Mouse (Mus musculus) hindbrain, embryonic 15.5 days (tissue): ENCODE measurements around the gene Cd28. TPM values are rescaled to one million over a fixed set of nuclear protein-coding genes. Genes with fewer than 3 reads are reported as not detected.

ENCODE experiments used
- ATAC-seq: fragments of 200-750 bp; cut with Nextera tagmentation; 2 replicates; pipeline ENCODE4 v1.8.0; 2017; ENCODE audit warnings: low read depth, moderate number of reproducible peaks, moderate TSS enrichment; ENCODE audit not compliant: low FRiP score
- H3K27ac ChIP-seq: fragments of 300-500 bp; sonication (generic); replicated peaks from 2 replicates; pipeline ENCODE4 v1.5.1; 2015; ENCODE audit warnings: mild to moderate bottlenecking, inconsistent platforms
- H3K27me3 ChIP-seq: fragments of 300-500 bp; sonication (generic); 2 replicates; pipeline ENCODE4 v1.6.1; 2015; ENCODE audit warnings: control low read depth, inconsistent platforms
- H3K36me3 ChIP-seq: fragments of 300-500 bp; sonication (generic); 2 replicates; pipeline ENCODE4 v1.6.1; 2015; ENCODE audit warnings: control low read depth, inconsistent platforms
- H3K4me1 ChIP-seq: fragments of 300-500 bp; sonication (generic); replicated peaks from 2 replicates; pipeline ENCODE4 v1.6.1; 2015; ENCODE audit warnings: control low read depth, inconsistent platforms
- H3K4me2 ChIP-seq: fragments of 300-500 bp; sonication (generic); 2 replicates; pipeline ENCODE4 v1.6.1; 2015; ENCODE audit warnings: moderate library complexity, mild to moderate bottlenecking, inconsistent platforms
- H3K4me3 ChIP-seq: fragments of 300-500 bp; sonication (generic); 2 replicates; pipeline ENCODE4 v1.5.1; 2015; ENCODE audit warnings: mild to moderate bottlenecking, inconsistent platforms
- H3K9ac ChIP-seq: fragments of 300-500 bp; sonication (generic); 2 replicates; pipeline ENCODE4 v1.6.1; 2015; ENCODE audit warnings: inconsistent platforms
- H3K9me3 ChIP-seq: fragments of 300-500 bp; sonication (generic); 2 replicates; pipeline ENCODE4 v1.6.1; 2016; ENCODE audit warnings: control low read depth, inconsistent platforms
- WGBS: fragments of 180-500 bp; shearing (Covaris S2); methylation state at CpG from one replicate; pipeline ENCODE4 v1.1.7; 2015; 5-methylcytosine and 5-hydroxymethylcytosine counted together
- polyA plus RNA-seq: library from polyadenylated mRNA; unstranded; fragments of >200 nt; fragmentation: Nextera tagmentation; extraction: Ambion mirVana; gene quantifications from 2 replicates; pipeline ENCODE4 v1.2.1, GENCODE M21; 2015

Gene Cd28
- 0.18 and 0.21 TPM in 2 replicates for polyA plus RNA-seq

DNA sequence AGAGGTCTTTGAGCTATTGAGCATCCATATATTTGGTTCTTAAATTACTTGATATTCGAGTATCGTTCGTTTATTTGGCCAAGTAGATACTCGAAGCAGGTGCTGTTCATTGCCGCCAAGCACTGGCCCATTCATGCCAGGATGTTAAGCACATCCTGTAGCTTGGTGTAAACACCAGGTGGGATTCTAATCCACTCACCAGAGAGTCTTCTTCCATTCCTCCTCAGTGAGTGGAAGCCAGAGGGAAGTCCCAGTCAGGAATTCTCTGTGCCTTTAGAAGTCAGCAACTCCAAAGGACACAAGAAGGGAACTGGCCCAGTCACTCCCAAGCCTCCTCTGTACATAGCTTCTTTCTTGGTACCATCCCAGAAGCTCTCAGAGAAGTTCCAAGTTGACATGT is at the start of gene Cd28:
Cd28 (plus strand) TSS at position 234 of the 400 bp plus-strand sequence.
- H3K27me3 ChIP-seq = no peaks in the 10 kb centered on the region
- no peaks in the 10 kb centered on the region for H3K36me3 ChIP-seq
- H3K4me1 ChIP-seq = peaks cover 5% of the 10 kb centered on the region
- no peaks in the 10 kb centered on the region; the same call in 1 of the 2 replicates for H3K9me3 ChIP-seq
- H3K9ac ChIP-seq = no peak within 1 kb of the TSS
- no peak within 1 kb of the TSS for H3K4me2 ChIP-seq
- no peak within 1 kb of the TSS for H3K4me3 ChIP-seq
- ATAC-seq = no peak
- H3K27ac ChIP-seq = no peak within 1 kb of the TSS
- 94% methylated on average over 5 of the region's 5 CpGs for WGBS

DNA sequence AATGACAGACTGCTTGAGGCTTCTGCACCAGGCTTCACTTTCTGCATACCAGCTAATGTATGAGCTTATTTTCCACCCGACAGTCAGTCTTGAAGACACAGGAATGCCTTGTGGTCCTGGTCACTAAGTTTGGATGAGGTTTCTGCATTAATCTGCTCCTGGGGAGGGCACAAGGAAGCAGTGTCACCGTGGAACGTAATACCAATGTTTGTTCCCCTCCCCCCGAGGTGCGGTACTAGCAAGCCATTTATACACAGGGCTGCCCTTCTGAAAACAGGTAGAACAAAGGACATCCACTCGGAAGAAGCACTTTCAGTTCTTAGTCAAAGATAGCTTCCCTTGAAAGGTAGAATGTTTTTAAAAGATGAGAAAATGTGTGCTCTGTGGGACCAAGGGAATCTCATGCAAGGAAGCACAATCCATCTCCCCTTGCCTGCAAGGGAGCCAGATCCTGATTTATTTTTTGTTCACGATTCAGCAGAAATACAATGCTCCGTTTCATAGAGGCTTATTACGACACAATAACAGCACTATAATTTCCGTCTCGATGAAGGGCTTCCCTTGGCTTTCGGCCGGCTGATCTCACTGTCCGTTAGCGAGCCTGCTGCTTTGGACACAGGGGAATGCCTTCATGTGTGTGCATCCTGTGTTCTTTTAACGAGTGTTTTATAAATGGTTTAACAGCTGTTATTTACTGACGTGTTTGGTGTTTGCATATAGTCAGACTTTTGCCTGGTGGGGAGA is 48.6 kb upstream of the Cd28 start:
- H3K4me3 ChIP-seq = peak overlapping the region; percentile 7
- H3K27me3 ChIP-seq = no peaks in the 10 kb centered on the region
- ATAC-seq = peak; percentile 61; the same call in 1 of the 2 replicates
- H3K9me3 ChIP-seq = no peaks in the 10 kb centered on the region
- 36% methylated on average over 17 of the region's 17 CpGs for WGBS
- H3K4me2 ChIP-seq = peak overlapping the region; percentile 44
- H3K36me3 ChIP-seq = no peaks in the 10 kb centered on the region
- no peak overlapping the region for H3K9ac ChIP-seq
- H3K27ac ChIP-seq = peak overlapping the region; percentile 65
- peaks cover 9% of the 10 kb centered on the region for H3K4me1 ChIP-seq

DNA sequence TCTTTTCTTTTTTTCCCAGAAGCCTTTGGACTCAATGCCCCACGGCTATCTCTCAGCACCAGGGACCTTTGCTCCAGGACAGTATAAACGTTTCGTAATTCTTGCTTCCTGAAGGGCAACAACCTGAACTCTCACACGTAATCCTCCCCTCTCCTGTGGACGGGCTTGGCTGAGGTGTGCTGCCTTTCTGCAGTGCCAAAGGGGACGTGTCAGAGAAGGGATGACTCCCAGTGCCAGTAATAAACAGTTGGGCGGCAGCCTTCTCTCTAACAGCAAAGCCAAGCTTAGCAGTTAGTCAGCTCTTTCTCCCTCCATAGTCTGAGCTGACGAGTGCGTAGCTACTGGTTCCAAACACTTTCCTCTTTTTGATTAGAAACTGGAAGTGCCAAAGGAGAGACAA is 47.6 kb upstream of the Cd28 start:
- Histone ChIP-seq H3K9me3 (no peaks in the 10 kb centered on the region), H3K4me3 (no peak overlapping the region), H3K4me1 (peaks cover 9% of the 10 kb centered on the region), H3K27me3 (no peaks in the 10 kb centered on the region), H3K4me2 (no peak overlapping the region), H3K27ac (no peak overlapping the region), H3K9ac (no peak overlapping the region), H3K36me3 (no peaks in the 10 kb centered on the region)
- no peak for ATAC-seq
- 81% methylated on average over 9 of the region's 9 CpGs for WGBS

DNA sequence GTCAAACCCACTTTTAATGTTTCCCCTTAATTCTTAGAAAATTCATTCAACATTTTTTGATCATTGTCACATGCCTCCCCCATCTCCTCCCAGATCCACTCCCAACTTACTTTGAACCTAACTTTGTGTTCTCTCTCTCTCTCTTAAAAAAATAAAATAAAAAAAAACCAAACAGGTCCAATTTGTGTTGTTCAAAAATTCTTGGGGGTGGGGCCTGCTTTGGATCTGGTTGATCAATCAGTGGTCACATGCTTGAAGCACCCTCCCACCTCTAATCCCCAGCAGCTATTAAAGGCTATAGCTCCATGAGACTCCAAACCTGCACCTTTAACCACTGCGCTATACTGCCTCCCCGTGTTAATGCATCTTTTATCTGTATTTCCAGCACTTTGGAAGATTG is 46.9 kb upstream of the Cd28 start:
- Histone ChIP-seq H3K4me1 (peaks cover 9% of the 10 kb centered on the region), H3K9me3 (no peaks in the 10 kb centered on the region), H3K4me3 (no peak overlapping the region), H3K27ac (no peak overlapping the region), H3K9ac (no peak overlapping the region), H3K4me2 (no peak overlapping the region), H3K36me3 (no peaks in the 10 kb centered on the region), H3K27me3 (no peaks in the 10 kb centered on the region)
- ATAC-seq = no peak
- WGBS = 96% methylated on average over 2 of the region's 2 CpGs

DNA sequence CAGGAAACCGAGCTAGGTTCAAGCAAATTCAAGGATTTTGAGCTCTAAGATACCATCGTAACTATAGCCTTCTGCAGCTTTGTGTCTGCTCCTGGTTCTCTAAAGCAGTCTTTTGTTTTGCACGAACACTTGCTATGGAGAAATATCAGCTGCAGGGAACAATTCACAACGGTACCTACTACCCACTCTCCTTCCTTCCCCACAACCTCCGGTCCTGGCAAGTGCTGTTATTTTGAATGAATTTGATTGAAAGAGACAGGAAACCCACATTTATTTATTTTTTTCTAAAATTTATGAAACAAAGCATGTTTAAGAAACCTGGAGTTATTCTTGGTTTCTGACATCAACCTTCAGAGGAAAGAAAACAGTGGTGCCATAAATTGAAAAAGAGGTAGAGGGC is 46.4 kb upstream of the Cd28 start:
- H3K27me3 ChIP-seq = no peaks in the 10 kb centered on the region
- H3K9me3 ChIP-seq = no peaks in the 10 kb centered on the region
- H3K4me1 ChIP-seq = peaks cover 9% of the 10 kb centered on the region
- H3K36me3 ChIP-seq = no peaks in the 10 kb centered on the region
- H3K27ac ChIP-seq = no peak overlapping the region
- WGBS = 77% methylated on average over 5 of the region's 5 CpGs
- no peak overlapping the region for H3K9ac ChIP-seq
- H3K4me3 ChIP-seq = no peak overlapping the region
- no peak overlapping the region for H3K4me2 ChIP-seq
- ATAC-seq = no peak

DNA sequence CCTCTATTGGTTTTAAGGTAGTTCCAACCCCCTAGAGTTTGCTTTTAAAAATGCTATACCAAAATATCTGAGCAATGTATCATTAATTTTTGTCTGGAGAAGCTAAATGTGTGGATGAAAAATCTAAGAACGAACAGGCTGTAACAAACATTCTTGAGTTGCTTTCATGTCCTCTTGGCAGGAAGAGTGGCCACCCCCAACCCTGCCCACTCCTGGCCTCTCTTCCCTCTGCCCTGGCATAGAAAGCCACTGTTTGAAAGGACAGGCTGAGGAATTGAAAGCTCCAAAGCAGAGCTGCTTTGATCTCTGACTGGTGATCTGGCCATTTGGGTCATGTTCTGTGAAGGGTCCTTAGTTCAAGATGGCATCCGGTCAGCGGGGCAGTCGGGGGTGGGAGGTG is 32.8 kb upstream of the Cd28 start:
- Histone ChIP-seq H3K9me3 (no peaks in the 10 kb centered on the region), H3K27ac (no peak overlapping the region), H3K4me1 (no peaks in the 10 kb centered on the region), H3K4me3 (no peak overlapping the region), H3K27me3 (no peaks in the 10 kb centered on the region), H3K36me3 (no peaks in the 10 kb centered on the region), H3K9ac (no peak overlapping the region), H3K4me2 (no peak overlapping the region)
- 90% methylated on average over 4 of the region's 4 CpGs for WGBS
- ATAC-seq = no peak

DNA sequence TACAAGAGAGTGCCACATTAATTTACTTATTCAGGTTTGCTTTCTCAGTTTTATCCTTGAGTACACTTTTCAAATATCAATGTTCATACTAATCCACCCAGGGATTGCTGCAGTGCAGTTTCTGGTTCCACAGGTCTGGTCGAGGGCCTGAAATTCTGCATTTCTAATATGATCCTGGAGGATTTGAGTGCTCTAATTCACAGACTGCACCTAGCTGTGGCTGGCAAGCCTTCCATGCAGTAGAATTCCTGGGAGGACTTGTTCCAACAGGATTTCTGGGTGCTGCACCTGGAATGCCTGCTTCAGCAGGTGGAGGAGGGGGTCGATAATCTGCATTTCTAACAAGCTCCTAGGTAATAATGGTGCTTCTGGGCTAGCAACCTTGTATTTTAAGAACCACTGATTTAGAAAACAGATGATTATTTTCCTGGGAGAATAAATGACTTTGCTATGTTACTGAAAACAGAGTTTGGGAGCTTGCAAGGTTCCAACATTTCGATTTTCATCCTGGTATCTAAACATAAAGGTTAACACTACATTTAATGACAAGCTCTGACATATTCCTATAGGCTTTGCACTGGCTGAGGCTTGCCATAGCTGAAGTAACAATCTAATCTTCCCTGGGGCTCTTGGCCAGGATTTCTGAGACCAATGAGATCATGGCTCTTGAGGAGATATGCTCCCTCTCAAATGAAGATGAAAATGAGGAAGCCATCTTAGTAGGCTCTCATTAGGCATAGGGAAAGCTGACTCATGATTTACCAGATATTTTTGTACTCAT is 20.3 kb upstream of the Cd28 start:
- Histone ChIP-seq H3K9ac (no peak overlapping the region), H3K4me1 (no peaks in the 10 kb centered on the region), H3K36me3 (no peaks in the 10 kb centered on the region), H3K27me3 (no peaks in the 10 kb centered on the region), H3K9me3 (no peaks in the 10 kb centered on the region), H3K4me3 (no peak overlapping the region), H3K4me2 (no peak overlapping the region), H3K27ac (no peak overlapping the region)
- ATAC-seq = no peak
- WGBS = 86% methylated on average over 3 of the region's 3 CpGs

DNA sequence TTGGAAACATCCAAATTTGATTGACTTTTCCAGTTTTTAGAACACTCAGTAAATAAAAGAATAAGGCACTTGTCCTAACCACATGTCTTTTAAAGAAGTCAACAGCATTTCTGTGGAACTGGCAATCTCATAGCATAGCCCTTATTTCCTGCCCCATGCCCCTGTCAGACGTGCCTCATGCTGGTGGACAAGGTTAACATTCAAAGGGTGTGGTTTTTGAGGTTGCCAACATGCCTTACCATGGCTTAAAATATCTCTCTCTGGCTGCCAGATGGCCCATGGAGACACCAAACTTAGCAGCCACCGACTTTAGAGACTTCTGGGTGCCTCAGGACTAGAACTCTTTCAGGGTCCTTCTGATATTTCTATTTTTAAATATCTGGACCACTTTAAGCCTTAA is 14.0 kb upstream of the Cd28 start:
- H3K9me3 ChIP-seq = no peaks in the 10 kb centered on the region
- no peak overlapping the region for H3K4me2 ChIP-seq
- no peak overlapping the region for H3K9ac ChIP-seq
- no peaks in the 10 kb centered on the region for H3K36me3 ChIP-seq
- no peak overlapping the region for H3K4me3 ChIP-seq
- ATAC-seq = no peak
- no peaks in the 10 kb centered on the region for H3K27me3 ChIP-seq
- no peak overlapping the region for H3K27ac ChIP-seq
- H3K4me1 ChIP-seq = no peaks in the 10 kb centered on the region
- 67% methylated on average over 2 of the region's 2 CpGs for WGBS

DNA sequence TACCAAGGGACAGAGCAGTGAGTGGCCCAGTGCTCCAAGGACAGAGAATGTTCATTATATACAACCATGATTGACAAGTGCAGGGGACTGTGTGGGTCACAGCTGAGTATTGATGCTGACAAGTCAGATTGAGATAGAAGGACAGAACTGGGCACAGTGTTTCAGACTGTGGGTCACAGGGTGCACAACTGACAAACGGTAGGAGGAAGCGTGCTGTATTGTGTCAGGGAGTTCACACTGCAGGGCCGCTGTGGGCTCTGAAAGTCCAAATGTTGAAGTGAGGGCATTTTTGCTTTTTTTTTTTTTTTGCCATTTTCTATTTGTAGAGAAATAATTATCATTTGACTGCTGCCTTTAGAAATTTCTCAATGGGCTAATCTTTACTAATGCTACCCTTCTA is 3.4 kb upstream of the Cd28 start:
- ATAC-seq = no peak
- Histone ChIP-seq H3K27me3 (no peaks in the 10 kb centered on the region), H3K4me1 (peaks cover 5% of the 10 kb centered on the region), H3K4me2 (no peak overlapping the region), H3K9ac (no peak overlapping the region), H3K4me3 (no peak overlapping the region), H3K9me3 (no peaks in the 10 kb centered on the region), H3K36me3 (no peaks in the 10 kb centered on the region), H3K27ac (no peak overlapping the region)
- 71% methylated on average over 3 of the region's 3 CpGs for WGBS

DNA sequence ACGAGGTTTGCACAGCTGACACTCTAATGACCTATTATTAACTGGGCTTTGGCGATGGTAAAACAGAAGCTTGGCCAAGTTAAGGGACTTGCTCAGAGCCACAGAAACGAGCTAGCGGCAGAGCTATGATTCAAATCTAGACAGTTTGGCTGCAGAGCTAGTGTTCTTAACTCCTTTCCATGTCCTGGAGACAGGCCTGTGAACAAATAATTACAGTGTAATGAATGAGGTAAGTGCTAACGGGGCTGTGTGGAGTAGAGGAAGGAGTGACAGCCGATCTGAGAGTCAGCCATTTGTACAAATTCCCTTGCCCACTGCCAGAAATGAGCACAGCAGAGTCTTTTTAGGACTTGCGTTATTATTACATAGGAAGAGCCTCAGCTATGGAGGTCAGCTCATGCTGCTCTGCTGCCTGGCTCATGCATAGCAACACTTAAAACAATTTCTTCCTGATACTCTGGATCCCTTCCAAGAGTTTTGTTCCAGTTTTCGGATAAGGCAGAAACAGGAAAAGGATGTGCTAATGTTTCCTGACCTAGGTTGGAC is 876 bp upstream of the Cd28 start:
- Histone ChIP-seq H3K9ac (no peak overlapping the region), H3K4me3 (no peak overlapping the region), H3K9me3 (no peaks in the 10 kb centered on the region; the same call in 1 of the 2 replicates), H3K4me1 (peaks cover 5% of the 10 kb centered on the region), H3K27me3 (no peaks in the 10 kb centered on the region), H3K36me3 (no peaks in the 10 kb centered on the region), H3K27ac (no peak overlapping the region), H3K4me2 (no peak overlapping the region)
- ATAC-seq = no peak
- WGBS = 63% methylated on average over 8 of the region's 8 CpGs

DNA sequence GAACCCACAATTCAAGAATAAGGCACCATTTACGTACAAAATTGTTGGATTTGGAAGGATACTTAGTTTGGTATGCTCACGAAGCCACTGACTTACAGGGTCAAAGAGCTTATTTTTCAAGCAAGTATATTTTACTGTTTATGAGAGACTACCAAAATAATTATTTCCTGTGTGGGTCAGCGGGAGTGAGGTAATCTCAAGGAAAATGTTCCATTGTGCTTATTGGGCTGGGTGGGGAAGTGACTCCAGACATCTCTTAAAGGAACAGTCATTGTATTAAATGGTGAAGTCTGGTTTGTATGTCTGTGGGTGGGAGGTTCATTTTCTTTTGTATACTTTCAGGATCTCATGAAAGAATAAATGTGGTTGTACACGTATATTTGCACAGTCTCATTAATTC is 2.0 kb downstream of the Cd28 start:
- 84% methylated on average over 4 of the region's 4 CpGs for WGBS
- no peak for ATAC-seq
- Histone ChIP-seq H3K4me1 (peaks cover 5% of the 10 kb centered on the region), H3K9ac (no peak overlapping the region), H3K9me3 (no peaks in the 10 kb centered on the region; the same call in 1 of the 2 replicates), H3K36me3 (no peaks in the 10 kb centered on the region), H3K27ac (no peak overlapping the region), H3K4me2 (no peak overlapping the region), H3K27me3 (no peaks in the 10 kb centered on the region), H3K4me3 (no peak overlapping the region)

DNA sequence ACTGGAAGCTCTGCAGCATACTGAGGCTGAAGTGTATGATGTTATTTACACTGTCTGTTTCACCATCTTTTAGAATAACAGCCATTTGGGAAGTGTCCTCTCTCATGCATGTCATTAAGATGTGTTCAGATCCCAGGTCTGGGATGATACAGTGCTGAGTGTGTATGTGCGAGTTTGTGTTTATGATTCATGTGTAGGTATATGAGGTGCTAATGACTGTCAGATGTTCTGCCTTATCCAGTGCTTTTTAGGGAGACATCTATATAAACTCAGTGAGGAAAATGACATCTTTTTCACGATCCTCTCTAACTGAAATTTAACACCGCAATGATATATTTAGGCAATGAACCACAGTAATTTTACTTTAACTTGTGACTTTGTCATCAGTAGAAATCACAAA is 7.0 kb downstream of the Cd28 start:
- Histone ChIP-seq H3K9ac (no peak overlapping the region), H3K4me2 (no peak overlapping the region)
- WGBS = 92% methylated on average over 3 of the region's 3 CpGs

More for the DNA sequence above, 7.0 kb downstream of the Cd28 start:
- no peak for ATAC-seq
- no peak overlapping the region for H3K27ac ChIP-seq
- H3K9me3 ChIP-seq = no peaks in the 10 kb centered on the region; the same call in 1 of the 2 replicates
- H3K36me3 ChIP-seq = no peaks in the 10 kb centered on the region
- no peaks in the 10 kb centered on the region for H3K4me1 ChIP-seq
- no peak overlapping the region for H3K4me3 ChIP-seq
- no peaks in the 10 kb centered on the region for H3K27me3 ChIP-seq
